Mouse (Mus musculus) cerebellum, adult 2 months (tissue): ENCODE measurements around the gene Col5a3.

Experiments used
- CTCF ChIP-seq: fragments of 200-500 bp; IDR thresholded peaks from 2 replicates; pipeline ENCODE4 v1.5.1; 2011; ENCODE audit warnings: low read depth, mild to moderate bottlenecking, control low read depth, low read length, moderate library complexity, borderline replicate concordance; ENCODE audit not compliant: insufficient read depth
- POLR2A ChIP-seq: fragments of 200-500 bp; IDR thresholded peaks from 2 replicates; pipeline ENCODE4 v1.6.1; 2011; ENCODE audit warnings: low read length, control low read depth, borderline replicate concordance; ENCODE audit not compliant: insufficient read depth

- TF ChIP-seq CTCF (no peak), POLR2A (no peak)
These were observed 22.5 kb upstream of the Col5a3 start for GRCm38 (mm10) chr9:20837184-20837947.
